Mouse (Mus musculus) neutrophil, adult 5-6 weeks (primary cell): ENCODE data around the gene Fbxo36. TPM values are rescaled to one million over a fixed set of nuclear protein-coding genes. Genes with fewer than 3 reads are reported as not detected.

ENCODE experiments used
- ATAC-seq: fragments of 151-379, 151-347 bp; 2 replicates; pipeline ENCODE4 v1.8.0; 2017; ENCODE audit warnings: mild to moderate bottlenecking, moderate TSS enrichment; ENCODE audit not compliant: insufficient number of reproducible peaks, poor library complexity, low FRiP score, severe bottlenecking; ENCODE audit errors: extremely low read depth
- total RNA-seq: library from RNA; stranded (forward); fragments of 200-1000 nt; gene quantifications from 2 replicates; pipeline ENCODE4 v1.2.3, GENCODE M21; 2017

Fbxo36 gene
- total RNA-seq, 1 experiment from 2014 or later, result not detected

DNA sequence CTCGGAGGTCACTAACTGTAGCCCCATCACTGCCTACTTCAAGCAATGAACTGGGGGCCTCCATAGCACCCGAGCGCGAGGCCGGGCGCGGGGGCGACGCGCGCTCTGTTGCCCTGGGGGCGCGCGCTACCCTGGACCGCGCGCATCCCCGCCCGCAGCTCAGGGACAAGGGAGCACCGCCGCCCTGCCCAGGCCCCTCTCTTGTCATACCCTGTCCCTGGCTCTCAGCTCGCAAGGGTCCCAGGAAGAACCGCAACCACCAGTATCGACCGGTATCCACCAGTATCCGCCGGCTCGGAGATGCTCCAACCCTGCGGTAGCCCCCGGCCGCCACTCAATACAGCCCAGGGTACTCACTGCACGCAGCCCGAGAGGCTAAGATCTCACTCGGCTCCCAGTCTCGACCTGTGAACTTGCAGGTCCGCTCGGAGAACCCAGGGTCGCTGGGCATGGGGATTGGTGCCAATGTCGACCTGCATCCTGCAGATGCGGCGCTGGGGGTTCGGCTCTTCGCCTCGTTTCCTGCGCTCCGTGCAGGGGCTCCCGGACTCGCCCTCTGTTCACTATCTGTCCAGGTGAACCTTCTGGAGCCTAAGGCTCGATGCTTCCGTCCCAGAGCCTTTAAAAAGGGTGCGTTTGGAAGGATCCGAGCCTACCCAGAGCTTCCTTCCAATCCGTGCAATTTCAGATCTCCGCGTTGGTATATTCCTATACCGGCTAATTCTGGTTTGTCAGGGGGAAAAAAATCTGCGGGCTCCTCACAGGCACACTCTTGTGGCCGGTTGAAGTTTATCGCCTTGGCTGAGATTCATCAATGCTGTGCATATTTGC lies 95.1 kb downstream of the Fbxo36 start, which contains the start of gene Slc16a14:
Gene Slc16a14, minus strand, starts transcription at position 632 of the 831 bp plus-strand sequence.
- peak; percentile 24; the same call in 1 of the 2 replicates for ATAC-seq

DNA sequence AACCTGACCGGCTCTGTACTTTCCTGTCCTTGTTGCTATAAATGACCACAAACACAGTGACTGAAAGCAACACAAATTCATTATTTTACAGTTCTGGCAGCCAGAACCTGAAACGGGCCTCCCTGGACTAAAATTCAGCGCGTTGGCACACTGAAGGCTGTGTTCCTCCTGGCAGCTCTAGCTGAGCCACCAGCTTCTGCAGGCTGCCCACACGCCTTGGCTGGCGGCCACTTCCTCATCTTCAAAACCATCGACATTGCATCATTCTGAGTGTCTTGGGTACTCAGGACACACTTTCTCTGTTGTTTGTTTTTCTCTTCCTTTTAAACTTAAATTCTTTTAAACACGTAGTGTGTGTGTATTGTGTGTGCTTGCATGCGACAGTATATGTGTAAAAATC lies 96.0 kb downstream of the Fbxo36 start:
- peak; percentile 81 for ATAC-seq

GRCm38 (mm10) chr1:84936716-84937510 lies 97.3 kb downstream of the Fbxo36 start:
- ATAC-seq, result no peak

- no peak for ATAC-seq
Measured at GRCm38 (mm10) chr1:84939466-84939865, 99.8 kb downstream of the Fbxo36 start.

- no peak for ATAC-seq
Measured at GRCm38 (mm10) chr1:84940322-84940721, 100.7 kb downstream of the Fbxo36 start.

- no peak for ATAC-seq
Measured at GRCm38 (mm10) chr1:84942666-84943065, 103.0 kb downstream of the Fbxo36 start.

DNA sequence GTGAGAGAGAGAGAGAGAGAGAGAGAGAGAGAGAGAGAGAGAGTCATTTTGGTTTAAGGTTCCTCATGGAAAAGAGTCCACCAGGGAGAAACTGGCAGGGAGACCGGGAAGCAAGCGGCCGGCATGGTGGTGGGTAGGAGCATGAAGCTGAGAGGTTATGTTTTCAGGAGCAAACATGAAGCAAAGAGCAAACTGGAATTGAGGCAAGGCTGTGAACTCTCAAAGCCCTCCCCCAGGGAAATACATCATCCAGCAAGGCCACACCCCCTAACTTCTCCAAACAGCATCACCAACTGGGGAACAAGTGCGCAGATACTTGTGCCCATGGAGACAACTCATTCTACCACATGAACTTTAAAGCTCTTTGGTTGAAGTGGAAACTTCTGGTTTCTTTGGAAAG lies 103.9 kb downstream of the Fbxo36 start:
- ATAC-seq, result no peak

DNA sequence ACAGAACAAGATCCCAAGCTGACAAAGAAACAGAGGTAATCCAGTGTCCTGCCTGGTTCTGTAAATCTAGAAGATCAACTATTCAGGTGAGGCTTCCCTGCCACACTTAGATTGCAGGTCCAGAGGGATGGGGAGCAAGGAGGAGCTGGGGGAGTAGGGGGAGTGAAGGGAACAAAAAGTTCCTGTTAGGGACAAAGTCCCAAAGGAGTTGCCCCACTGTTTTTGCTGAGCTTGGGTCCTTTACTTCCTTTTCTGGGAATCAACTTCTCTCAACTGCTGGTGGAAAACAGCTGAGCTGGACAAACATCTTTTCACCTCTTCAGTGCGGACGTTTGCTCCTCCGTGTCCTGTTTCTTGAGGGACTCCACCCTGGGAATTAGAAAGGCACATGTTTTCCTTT lies 106.3 kb downstream of the Fbxo36 start:
- ATAC-seq, result no peak

DNA sequence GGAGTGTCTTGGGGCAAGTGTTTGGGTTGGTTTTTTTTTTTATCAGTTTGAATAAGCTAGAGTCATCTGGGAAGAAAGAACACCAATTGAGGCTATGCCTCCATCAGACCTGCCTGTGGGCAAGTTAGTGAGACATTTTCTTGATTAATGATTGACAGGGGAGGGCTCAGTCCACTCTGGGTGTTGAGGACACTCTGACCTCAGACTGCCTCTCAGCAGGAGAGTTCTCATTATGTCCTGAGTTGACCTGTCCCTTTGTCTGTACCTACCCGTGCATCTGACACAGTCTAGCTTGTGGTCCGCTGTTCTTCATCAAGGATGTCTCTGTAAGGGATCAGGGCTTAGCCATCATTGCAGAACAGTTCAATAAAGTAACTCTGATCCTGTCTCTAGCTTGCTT lies 107.7 kb downstream of the Fbxo36 start:
- no peak for ATAC-seq

Other genes starting within 250 kb of the Fbxo36 start
- gene Dner, start 143.6 kb upstream of the Fbxo36 start, total RNA-seq, result not detected in 2 replicates
- gene Trip12, start 675 bp downstream of the Fbxo36 start, total RNA-seq, result 201 and 206 TPM in 2 replicates
- 2.8 and 3.8 TPM in 2 replicates for gene Slc16a14, start 95.3 kb downstream of the Fbxo36 start, total RNA-seq